Mouse (Mus musculus) lung, embryonic 15.5 days (tissue): Measurements from ENCODE around the gene Mbnl2. TPM values are rescaled to one million over a fixed set of nuclear protein-coding genes. Genes with fewer than 3 reads are reported as not detected.

Experiments
- ATAC-seq: fragments of 200-750 bp; cut with Nextera tagmentation; 2 replicates; pipeline ENCODE4 v1.8.0; 2017; ENCODE audit warnings: moderate number of reproducible peaks, borderline replicate concordance; ENCODE audit not compliant: low FRiP score, low TSS enrichment; ENCODE audit errors: extremely low read depth
- H3K27ac ChIP-seq: fragments of 300-500 bp; sonication (generic); 2 replicates; pipeline ENCODE4 v1.5.1; 2015; ENCODE audit warnings: moderate library complexity, mild to moderate bottlenecking, inconsistent platforms
- H3K27me3 ChIP-seq: fragments of 300-500 bp; sonication (generic); 2 replicates; pipeline ENCODE4 v1.6.1; 2015; ENCODE audit warnings: inconsistent platforms
- H3K36me3 ChIP-seq: fragments of 300-500 bp; sonication (generic); 2 replicates; pipeline ENCODE4 v1.6.1; 2015; ENCODE audit warnings: inconsistent platforms
- H3K4me1 ChIP-seq: fragments of 300-500 bp; sonication (generic); 2 replicates; pipeline ENCODE4 v1.6.1; 2015; ENCODE audit warnings: inconsistent platforms
- H3K4me2 ChIP-seq: fragments of 300-500 bp; sonication (generic); 2 replicates; pipeline ENCODE4 v1.6.1; 2015; ENCODE audit warnings: inconsistent platforms, mild to moderate bottlenecking, moderate library complexity
- H3K4me3 ChIP-seq: fragments of 300-500 bp; sonication (generic); 2 replicates; pipeline ENCODE4 v1.5.1; 2015; ENCODE audit warnings: mild to moderate bottlenecking, inconsistent platforms
- H3K9ac ChIP-seq: fragments of 300-500 bp; sonication (generic); 2 replicates; pipeline ENCODE4 v1.6.1; 2015; ENCODE audit warnings: inconsistent platforms
- H3K9me3 ChIP-seq: fragments of 300-500 bp; sonication (generic); 2 replicates; pipeline ENCODE4 v1.6.1; 2016; ENCODE audit warnings: inconsistent platforms
- WGBS: fragments of 180-500 bp; shearing (Covaris S2); methylation state at CpG from one replicate; pipeline ENCODE4 v1.1.7; 2015; 5-methylcytosine and 5-hydroxymethylcytosine counted together
- polyA plus RNA-seq: library from polyadenylated mRNA; unstranded; fragments of >200 nt; fragmentation: Nextera tagmentation; extraction: Ambion mirVana; gene quantifications from 2 replicates; pipeline ENCODE4 v1.2.1, GENCODE M21; 2015

Mbnl2 gene
- polyA plus RNA-seq, 1 experiment from 2014 or later, result 141 TPM

- Histone ChIP-seq H3K27ac (peak overlapping the region; percentile 88), H3K4me2 (peak overlapping the region; percentile 37), H3K9ac (no peak overlapping the region), H3K4me3 (no peak overlapping the region), H3K9me3 (no peaks in the 10 kb centered on the region), H3K36me3 (no peaks in the 10 kb centered on the region), H3K27me3 (no peaks in the 10 kb centered on the region), H3K4me1 (peaks cover 81% of the 10 kb centered on the region)
- WGBS, result 38% methylated on average over 4 of the region's 4 CpGs
- ATAC-seq, result no peak
Observed at GRCm38 (mm10) chr14:120300191-120300590, 24.7 kb downstream of the Mbnl2 start.

- Histone ChIP-seq H3K9ac (no peak overlapping the region), H3K4me2 (no peak overlapping the region), H3K36me3 (no peaks in the 10 kb centered on the region), H3K4me1 (peaks cover 75% of the 10 kb centered on the region), H3K27ac (peak overlapping the region; percentile 53), H3K9me3 (no peaks in the 10 kb centered on the region), H3K27me3 (no peaks in the 10 kb centered on the region), H3K4me3 (no peak overlapping the region)
- WGBS, result 55% methylated on average over 4 of the region's 4 CpGs
- ATAC-seq, result no peak
Observed at GRCm38 (mm10) chr14:120300814-120301213, 25.3 kb downstream of the Mbnl2 start.

- H3K4me2 ChIP-seq, result no peak overlapping the region
Observed at GRCm38 (mm10) chr14:120302913-120303548, 27.6 kb downstream of the Mbnl2 start.

GRCm38 (mm10) chr14:120306229-120306628 lies 30.8 kb downstream of the Mbnl2 start:
- no peak overlapping the region for H3K4me3 ChIP-seq
- no peak overlapping the region for H3K9ac ChIP-seq
- no peaks in the 10 kb centered on the region for H3K36me3 ChIP-seq
- no peak overlapping the region for H3K27ac ChIP-seq
- WGBS, result 65% methylated on average over 11 of the region's 11 CpGs
- H3K4me1 ChIP-seq, result peaks cover 67% of the 10 kb centered on the region
- no peaks in the 10 kb centered on the region for H3K27me3 ChIP-seq
- H3K4me2 ChIP-seq, result no peak overlapping the region
- ATAC-seq, result no peak
- no peaks in the 10 kb centered on the region for H3K9me3 ChIP-seq

More at GRCm38 (mm10) chr14:120302913-120303548, 27.6 kb downstream of the Mbnl2 start:
- peak overlapping the region; percentile 29 for H3K27ac ChIP-seq
- WGBS, result 14% methylated on average over 6 of the region's 6 CpGs
- H3K4me1 ChIP-seq, result peaks cover 67% of the 10 kb centered on the region
- H3K9me3 ChIP-seq, result no peaks in the 10 kb centered on the region
- H3K27me3 ChIP-seq, result no peaks in the 10 kb centered on the region
- H3K4me3 ChIP-seq, result no peak overlapping the region
- no peak overlapping the region for H3K9ac ChIP-seq
- H3K36me3 ChIP-seq, result no peaks in the 10 kb centered on the region
- ATAC-seq, result no peak

- Histone ChIP-seq H3K4me1 (peaks cover 71% of the 10 kb centered on the region), H3K9me3 (no peaks in the 10 kb centered on the region), H3K27me3 (no peaks in the 10 kb centered on the region), H3K9ac (no peak overlapping the region), H3K4me2 (no peak overlapping the region), H3K27ac (peak overlapping the region; percentile 50), H3K4me3 (no peak overlapping the region), H3K36me3 (no peaks in the 10 kb centered on the region)
- 56% methylated on average over 3 of the region's 3 CpGs for WGBS
- no peak for ATAC-seq
Observed at GRCm38 (mm10) chr14:120307356-120307755, 31.9 kb downstream of the Mbnl2 start.

- Histone ChIP-seq H3K4me3 (no peak overlapping the region), H3K27ac (peak overlapping the region; percentile 50), H3K9me3 (no peaks in the 10 kb centered on the region), H3K36me3 (no peaks in the 10 kb centered on the region), H3K27me3 (no peaks in the 10 kb centered on the region), H3K9ac (no peak overlapping the region), H3K4me1 (peaks cover 71% of the 10 kb centered on the region), H3K4me2 (no peak overlapping the region)
- WGBS, result 23% methylated on average over 4 of the region's 4 CpGs
- peak; percentile 15; the same call in 1 of the 2 replicates for ATAC-seq
Observed at GRCm38 (mm10) chr14:120307963-120308362, 32.5 kb downstream of the Mbnl2 start.

GRCm38 (mm10) chr14:120309691-120310090 lies 34.2 kb downstream of the Mbnl2 start:
- Histone ChIP-seq H3K4me1 (peaks cover 74% of the 10 kb centered on the region), H3K27ac (peak overlapping the region; percentile 45; the same call in 1 of the 2 replicates), H3K9me3 (no peaks in the 10 kb centered on the region), H3K36me3 (peaks cover 3% of the 10 kb centered on the region; the same call in 1 of the 2 replicates), H3K4me2 (no peak overlapping the region), H3K27me3 (no peaks in the 10 kb centered on the region), H3K9ac (no peak overlapping the region), H3K4me3 (no peak overlapping the region)
- no peak for ATAC-seq
- WGBS, result 79% methylated on average over 6 of the region's 6 CpGs

GRCm38 (mm10) chr14:120311330-120312097 lies 36.0 kb downstream of the Mbnl2 start:
- Histone ChIP-seq H3K9me3 (no peaks in the 10 kb centered on the region), H3K4me2 (no peak overlapping the region), H3K27ac (peak overlapping the region; percentile 73), H3K36me3 (peaks cover 3% of the 10 kb centered on the region; the same call in 1 of the 2 replicates), H3K9ac (no peak overlapping the region), H3K27me3 (no peaks in the 10 kb centered on the region), H3K4me1 (peaks cover 85% of the 10 kb centered on the region), H3K4me3 (no peak overlapping the region)
- no peak for ATAC-seq
- 48% methylated on average over 12 of the region's 12 CpGs for WGBS

GRCm38 (mm10) chr14:120312661-120313406 lies 37.4 kb downstream of the Mbnl2 start:
- Histone ChIP-seq H3K4me1 (peaks cover 77% of the 10 kb centered on the region), H3K27ac (peak overlapping the region; percentile 49)

GRCm38 (mm10) chr14:120313466-120313865 lies 38.0 kb downstream of the Mbnl2 start:
- Histone ChIP-seq H3K4me1 (peaks cover 77% of the 10 kb centered on the region), H3K9ac (no peak overlapping the region), H3K27ac (peak overlapping the region; percentile 49), H3K4me2 (peak overlapping the region; percentile 30; the same call in 1 of the 2 replicates), H3K27me3 (no peaks in the 10 kb centered on the region), H3K4me3 (no peak overlapping the region), H3K36me3 (peaks cover 3% of the 10 kb centered on the region; the same call in 1 of the 2 replicates), H3K9me3 (no peaks in the 10 kb centered on the region)
- peak; percentile 61; the same call in 1 of the 2 replicates for ATAC-seq
- 44% methylated on average over 8 of the region's 8 CpGs for WGBS

More at GRCm38 (mm10) chr14:120312661-120313406, 37.4 kb downstream of the Mbnl2 start:
- H3K9ac ChIP-seq, result no peak overlapping the region
- 60% methylated on average over 12 of the region's 12 CpGs for WGBS
- H3K9me3 ChIP-seq, result no peaks in the 10 kb centered on the region
- H3K27me3 ChIP-seq, result no peaks in the 10 kb centered on the region
- no peak overlapping the region for H3K4me3 ChIP-seq
- H3K4me2 ChIP-seq, result peak overlapping the region; percentile 30; the same call in 1 of the 2 replicates
- H3K36me3 ChIP-seq, result peaks cover 3% of the 10 kb centered on the region; the same call in 1 of the 2 replicates
- peak; percentile 85 for ATAC-seq

GRCm38 (mm10) chr14:120315721-120316120 lies 40.3 kb downstream of the Mbnl2 start:
- Histone ChIP-seq H3K4me3 (no peak overlapping the region), H3K4me1 (peaks cover 80% of the 10 kb centered on the region), H3K27me3 (no peaks in the 10 kb centered on the region), H3K27ac (no peak overlapping the region), H3K36me3 (peaks cover 3% of the 10 kb centered on the region; the same call in 1 of the 2 replicates), H3K9ac (no peak overlapping the region), H3K4me2 (no peak overlapping the region), H3K9me3 (no peaks in the 10 kb centered on the region)
- ATAC-seq, result no peak
- 65% methylated on average over 5 of the region's 5 CpGs for WGBS
